Mouse (Mus musculus) B cell, adult 2 months (primary cell): ENCODE measurements around the gene Mmel1.

Source experiments
- DNase-seq, 2 experiments: peaks; one replicate each; pipeline ENCODE4 v3.0.0; 2022

Mmel1 gene

GRCm38 (mm10) chr4:154864961-154865760, 4.2 kb upstream of the Mmel1 start:
- DNase-seq: no peak

GRCm38 (mm10) chr4:154866391-154866790, 3.0 kb upstream of the Mmel1 start:
- DNase-seq: no peak

DNA sequence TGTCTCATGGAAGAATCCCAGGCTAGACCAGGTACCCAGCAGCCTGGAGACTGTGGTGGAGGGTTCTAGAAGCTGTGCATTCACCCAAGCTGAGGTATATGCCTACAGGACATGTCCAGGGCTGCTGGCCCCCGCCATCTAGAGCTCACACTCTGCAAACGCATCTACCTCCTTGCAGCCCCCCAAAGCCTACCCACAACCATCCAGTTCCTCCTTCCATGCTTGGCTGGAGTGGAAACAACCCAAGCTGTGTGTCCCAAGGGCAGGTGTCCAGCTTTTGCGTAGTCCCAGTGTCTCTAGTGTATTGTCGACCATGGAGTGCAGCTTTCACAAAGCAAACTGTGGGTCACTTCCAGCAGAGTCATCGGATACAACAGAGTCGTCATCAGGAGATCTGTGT, 2.1 kb upstream of the Mmel1 start:
- DNase-seq: no peak

- no peak for DNase-seq
Measured at GRCm38 (mm10) chr4:154870721-154871120, 1.3 kb downstream of the Mmel1 start.

- DNase-seq: no peak
Measured at GRCm38 (mm10) chr4:154871757-154872251, 2.4 kb downstream of the Mmel1 start.

DNA sequence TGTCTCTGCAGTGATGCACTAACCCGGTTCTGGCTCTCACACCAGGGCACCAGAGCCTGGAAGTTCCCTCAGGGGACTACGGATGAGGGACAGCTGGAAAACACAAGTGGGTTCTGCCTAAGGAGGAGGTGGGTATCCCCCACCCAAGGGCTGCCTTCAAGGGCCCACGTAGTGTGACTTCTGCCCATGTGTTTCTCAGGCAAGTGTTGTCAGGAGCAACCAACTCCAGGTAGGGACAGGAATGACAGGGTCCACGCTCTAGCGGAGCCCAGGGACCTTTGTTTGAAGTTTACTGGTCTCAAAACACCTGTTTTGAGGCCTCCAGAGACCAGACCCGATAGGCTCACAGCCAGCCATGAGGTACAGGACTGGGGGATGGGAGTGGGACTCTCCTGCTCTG, 3.8 kb downstream of the Mmel1 start:
- no peak for DNase-seq

GRCm38 (mm10) chr4:154877864-154878548, 8.6 kb downstream of the Mmel1 start:
- peak; percentile 95 for DNase-seq

- DNase-seq: no peak
Measured at GRCm38 (mm10) chr4:154880730-154881129, 11.3 kb downstream of the Mmel1 start.

DNA sequence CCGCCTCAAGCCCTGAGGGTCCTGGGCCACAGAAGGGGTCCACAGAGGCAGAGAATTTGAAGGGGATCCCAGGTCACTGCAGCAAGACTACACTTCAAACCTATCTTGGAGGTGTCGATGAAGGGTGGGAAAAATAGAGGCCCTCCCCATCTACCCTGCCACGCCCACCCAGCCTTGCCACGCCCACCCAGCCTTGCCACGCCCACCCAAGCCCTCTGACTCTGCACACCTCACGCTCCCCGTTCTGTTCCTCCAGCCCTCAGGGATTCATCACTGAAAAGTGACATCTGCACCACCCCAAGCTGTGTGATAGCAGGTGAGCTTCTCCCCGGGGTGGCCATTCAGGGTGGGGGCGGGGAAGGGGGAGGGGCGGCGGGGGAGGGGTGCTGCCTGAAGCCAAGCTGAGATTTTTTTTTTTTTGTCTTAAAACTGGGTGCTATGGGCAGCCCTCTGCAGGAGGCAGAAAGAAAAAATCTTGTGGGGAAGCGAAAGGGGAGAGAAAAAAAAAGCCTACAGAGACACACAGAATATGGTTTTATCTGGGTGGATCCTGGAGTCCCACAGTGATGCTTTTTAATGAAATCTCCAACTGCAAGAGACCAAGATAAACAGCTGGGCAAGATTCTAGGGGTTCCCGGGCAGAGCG, 12.8 kb downstream of the Mmel1 start:
- DNase-seq: no peak

DNA sequence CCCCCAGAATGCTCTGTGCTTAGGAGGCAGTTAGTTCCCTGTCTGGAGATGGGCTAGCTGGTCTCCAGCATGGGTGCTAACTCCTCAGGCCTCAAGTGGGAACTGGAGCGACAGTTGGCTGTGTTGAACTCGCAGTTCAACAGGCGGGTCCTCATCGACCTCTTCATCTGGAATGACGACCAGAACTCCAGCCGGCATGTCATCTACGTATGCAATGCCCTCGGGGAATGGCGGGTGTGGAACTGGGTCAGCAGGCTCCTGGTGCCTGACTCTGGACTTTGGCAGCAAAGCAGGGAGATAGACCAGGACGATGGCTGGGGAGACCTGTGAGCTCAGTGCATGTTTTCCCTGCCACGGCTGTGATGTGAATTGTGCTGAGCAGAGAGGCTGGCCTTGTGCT, 16.0 kb downstream of the Mmel1 start:
- DNase-seq: no peak

DNA sequence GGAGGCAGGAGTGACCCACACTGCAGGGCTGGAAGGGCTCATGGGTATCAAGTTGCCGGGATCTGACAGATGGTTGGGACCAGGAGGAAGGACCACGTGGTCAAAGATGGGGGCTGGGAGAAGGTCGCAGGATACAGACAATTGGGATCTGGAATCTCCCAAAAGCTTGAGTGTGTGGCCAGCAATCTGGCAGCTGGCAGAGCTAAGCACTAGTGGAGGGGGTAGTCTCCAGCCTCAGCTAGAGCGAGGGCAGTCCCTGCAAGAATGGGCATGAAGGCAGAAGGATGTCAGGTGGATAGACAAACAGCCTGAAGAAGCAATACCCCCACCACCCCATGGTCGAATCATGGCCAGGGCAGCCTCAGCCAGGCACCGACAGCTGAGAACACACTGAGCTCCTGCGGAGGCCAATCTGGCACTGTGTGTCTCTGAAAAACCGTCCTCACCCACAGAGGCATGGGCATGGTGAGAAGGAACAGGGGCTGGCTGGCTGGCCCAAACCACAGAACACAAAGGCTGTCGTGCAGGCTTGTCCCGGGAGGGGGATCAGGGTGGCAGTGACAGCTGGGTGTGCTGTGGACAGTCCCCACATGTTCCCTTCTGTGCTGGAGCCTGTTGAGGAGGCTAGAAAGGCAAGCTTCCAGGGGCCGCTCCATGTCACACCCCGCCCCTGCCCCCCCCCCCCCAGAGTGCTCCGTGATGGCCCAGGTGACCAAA, 17.6 kb downstream of the Mmel1 start:
- no peak for DNase-seq

DNA sequence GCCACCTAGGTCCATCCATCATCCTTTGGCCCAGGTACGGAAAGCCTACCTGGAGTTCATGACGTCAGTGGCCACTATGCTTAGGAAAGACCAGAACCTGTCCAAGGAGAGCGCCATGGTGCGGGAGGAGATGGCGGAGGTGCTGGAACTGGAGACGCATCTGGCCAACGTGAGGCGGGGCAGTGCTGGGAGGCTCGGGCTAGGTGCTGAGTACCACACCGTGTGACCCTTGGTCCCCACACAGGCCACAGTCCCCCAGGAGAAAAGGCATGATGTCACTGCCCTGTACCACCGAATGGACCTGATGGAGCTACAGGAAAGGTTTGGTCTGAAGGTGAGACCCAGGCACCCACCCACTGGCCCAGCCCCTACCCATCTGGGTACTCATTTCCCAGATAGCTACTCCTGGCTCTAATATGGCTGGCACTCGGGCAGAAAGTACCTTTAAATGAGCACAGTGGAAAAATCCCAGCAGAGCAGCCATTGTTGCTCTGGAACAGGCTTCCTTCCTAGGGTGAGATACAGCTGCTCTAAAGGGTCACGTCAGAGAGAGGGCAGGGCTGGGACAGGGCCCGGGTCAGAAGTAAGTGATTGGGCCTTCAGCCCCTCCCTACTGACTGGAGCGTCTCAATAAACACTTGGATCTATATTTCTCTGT, 18.3 kb downstream of the Mmel1 start:
- DNase-seq: no peak

- no peak for DNase-seq
Measured at GRCm38 (mm10) chr4:154890887-154891286, 21.5 kb downstream of the Mmel1 start.

- DNase-seq: no peak
Measured at GRCm38 (mm10) chr4:154895549-154895948, 26.2 kb downstream of the Mmel1 start.

GRCm38 (mm10) chr4:154897676-154898465, 28.5 kb downstream of the Mmel1 start:
- no peak for DNase-seq

- peak; percentile 81 to 85 for DNase-seq
Measured at GRCm38 (mm10) chr4:154898506-154899446, 29.4 kb downstream of the Mmel1 start, which contains the start of gene Fam213b. Gene Fam213b, minus strand, starts transcription at chr4:154899135.

- no peak for DNase-seq
Measured at GRCm38 (mm10) chr4:154902371-154902770, 33.0 kb downstream of the Mmel1 start.

DNA sequence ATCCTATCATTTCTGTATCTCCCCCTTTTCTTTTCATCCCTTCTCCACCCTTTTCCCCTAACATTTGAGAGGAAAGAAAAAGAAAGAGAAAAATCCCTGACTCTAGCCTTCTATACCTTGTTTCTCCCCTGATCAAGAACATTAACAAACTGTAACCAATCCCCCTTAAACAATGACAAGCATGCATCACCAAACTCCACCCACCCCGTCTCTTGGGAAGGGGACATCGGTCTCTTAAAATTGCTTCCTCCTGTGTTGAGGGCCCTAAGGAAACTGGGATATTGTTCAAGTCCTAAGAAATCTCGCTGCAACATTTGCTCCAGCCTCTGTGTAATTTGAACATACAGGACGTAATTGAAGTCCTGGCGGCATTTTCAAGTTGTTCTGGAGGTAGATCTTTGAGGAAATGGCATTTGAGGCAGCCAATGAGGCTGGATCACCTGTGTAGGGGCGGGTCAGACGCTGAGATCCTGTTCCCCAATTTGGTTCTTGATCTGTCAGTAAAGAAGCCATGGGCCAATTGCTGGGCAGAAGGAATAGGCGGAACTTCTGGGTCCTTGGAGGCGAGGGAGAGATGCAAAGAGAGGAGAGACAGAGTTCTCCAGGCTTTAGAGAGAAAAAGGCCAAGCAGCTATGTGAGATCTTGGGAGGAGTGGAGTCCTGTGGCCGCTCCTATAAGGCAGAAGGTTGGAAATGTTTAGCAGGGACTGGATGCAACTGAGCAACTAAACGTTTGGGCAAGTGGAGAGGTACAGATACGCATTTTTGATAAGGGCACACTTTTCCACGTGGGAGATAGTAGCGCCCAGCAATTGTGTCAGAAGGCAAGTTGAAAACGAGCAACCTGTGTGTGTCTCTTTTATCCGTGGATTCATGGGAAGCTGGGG, 35.0 kb downstream of the Mmel1 start:
- DNase-seq: peak; percentile 82 to 83

- peak; percentile 69 to 72 for DNase-seq
Measured at GRCm38 (mm10) chr4:154907833-154908232, 38.4 kb downstream of the Mmel1 start.
